Mouse (Mus musculus) thymus, adult 18-20 months (tissue): ENCODE measurements around the gene Gm10377.
"Not testable (repeated sequence)": the region's sequence is repeated elsewhere in the genome, so short reads cannot be mapped to it uniquely, and the experiment has no call there.

Experiments used
- DNase-seq, 2 experiments: peaks; one replicate each; pipeline ENCODE4 v3.0.0; 2022; ENCODE audit warnings: mixed read lengths in 2 of 2

Gene Gm10377

DNA sequence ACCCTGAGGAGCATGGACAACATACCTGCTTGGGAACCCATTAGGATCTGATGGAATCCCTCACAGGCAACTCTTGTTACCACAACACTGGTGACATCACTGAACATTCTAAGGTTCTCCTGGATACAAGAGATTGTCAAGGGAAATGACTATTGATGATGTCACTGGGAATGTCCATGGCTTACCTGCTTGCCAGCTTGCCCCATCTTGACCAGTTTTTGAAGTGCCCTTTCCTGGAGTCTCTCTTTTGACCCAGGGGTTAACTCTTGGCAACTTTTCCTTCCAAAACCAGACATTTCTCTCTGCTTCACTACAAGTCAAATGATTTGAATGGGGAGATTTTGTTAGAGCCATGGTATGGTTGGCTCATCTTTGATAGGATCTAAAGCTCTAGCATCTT lies at the start of gene Gm10377:
TSS of gene Gm10377 (minus strand) at position 101 of the 400 bp plus-strand sequence.
- DNase-seq: not testable (repeated sequence)

DNA sequence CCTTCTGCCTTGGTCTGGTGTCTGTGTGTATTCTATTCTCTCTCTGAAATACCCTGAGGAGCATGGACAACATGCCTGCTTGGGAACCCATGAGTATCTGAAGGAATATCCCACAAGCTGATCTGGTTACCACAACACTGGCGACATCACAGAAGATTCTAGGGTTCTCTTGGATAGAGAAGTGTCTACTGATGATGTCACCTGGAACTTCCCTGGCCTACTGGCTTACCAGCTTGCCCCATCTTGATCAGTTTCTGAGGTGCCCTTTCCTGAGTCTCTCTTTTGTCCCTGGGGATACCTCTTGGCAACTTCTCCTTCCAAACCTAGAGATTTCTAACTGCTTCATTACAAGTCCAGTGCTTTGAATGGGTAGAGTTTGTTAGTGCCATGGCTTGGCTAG lies 29.1 kb downstream of the Gm10377 start, which contains the start of gene Gm3015:
TSS of gene Gm3015 (minus strand) at position 101 of the 400 bp plus-strand sequence.
- DNase-seq: not testable (repeated sequence)
